Comparison of ENCODE assay signal across 7 mouse cellular contexts in genomic region chr14:102510387-102510786, GRCm38 (mm10).
DNase-seq lines count a peak whose midpoint lies in the region; ATAC-seq and TF ChIP-seq lines count a peak whose summit lies in the region.

No protein-coding gene starts in this region.

- no peak overlapping the region for H3K27ac ChIP-seq in ES-Bruce4 (ENCODE audit: insufficient read depth, low read length)
- H3K27ac ChIP-seq in spleen, adult 2 months (ENCODE audit: insufficient read depth, low read length): no peak overlapping the region

- 37% methylated on average over 4 of the region's 4 CpGs for WGBS in spleen, adult 2 months

- H3K27me3 ChIP-seq in ES-Bruce4 (ENCODE audit: control insufficient read depth, insufficient read depth, low read length, poor library complexity, severe bottlenecking): no peaks in the 10 kb centered on the region
- H3K27me3 ChIP-seq in spleen, adult 2 months (ENCODE audit: control insufficient read depth, insufficient read depth, low read length): no peaks in the 10 kb centered on the region

- TF ChIP-seq CTCF in ES-Bruce4 (IDR thresholded peaks at IDR 0.05; ENCODE audit: low read depth, low read length): peak; percentile 80
- peak; percentile 78; the same call in 1 of the 2 replicates for TF ChIP-seq CTCF in spleen, adult 2 months (IDR thresholded peaks at IDR 0.05; ENCODE audit: extremely low read depth, insufficient read depth, insufficient read length, insufficient replicate concordance)

- H3K4me1 ChIP-seq in ES-Bruce4 (ENCODE audit: control insufficient read depth, insufficient read depth, low read length): no peaks in the 10 kb centered on the region
- H3K4me1 ChIP-seq in spleen, adult 2 months (ENCODE audit: control insufficient read depth, insufficient read depth, insufficient read length): no peaks in the 10 kb centered on the region

- no peak for TF ChIP-seq EP300 in ES-Bruce4 (IDR thresholded peaks at IDR 0.05; ENCODE audit: insufficient read depth, low read depth, low read length)

- intact Hi-C loops in gastrocnemius, postnatal 36 days (cut with DNase I): no loop called here

- no peaks in the 10 kb centered on the region for H3K9me3 ChIP-seq in ES-Bruce4 (replicated peaks; ENCODE audit: control insufficient read depth, insufficient read depth, low read length, poor library complexity, severe bottlenecking)

- H3K9ac ChIP-seq in ES-Bruce4 (ENCODE audit: low read depth, poor library complexity, severe bottlenecking): no peak overlapping the region

- no peaks in the 10 kb centered on the region for H3K36me3 ChIP-seq in ES-Bruce4 (ENCODE audit: control insufficient read depth, insufficient read depth, low read length, poor library complexity, severe bottlenecking)
- no peaks in the 10 kb centered on the region for H3K36me3 ChIP-seq in spleen, adult 2 months (ENCODE audit: control insufficient read depth, insufficient read depth, low read length)

- H3K4me3 ChIP-seq in ES-Bruce4 (ENCODE audit: low read depth, low read length): no peak overlapping the region
- no peak overlapping the region for H3K4me3 ChIP-seq in spleen, adult 2 months (ENCODE audit: extremely low read depth, insufficient read depth, insufficient read length)

- TF ChIP-seq POLR2A in ES-Bruce4 (IDR thresholded peaks at IDR 0.05; ENCODE audit: insufficient read depth, low read length): no peak
- TF ChIP-seq POLR2A in spleen, adult 2 months (IDR thresholded peaks at IDR 0.05; ENCODE audit: low read depth, low read length): no peak

- ATAC-seq in megakaryocyte, adult 5-6 weeks (ENCODE audit: poor library complexity, severe bottlenecking): peak; percentile 95

- peak; percentile 48 for DNase-seq in R1 (ENCODE audit: low read depth, low spot score)
- DNase-seq in cerebellum, postnatal 14 days: peak; percentile 78 to 79
- peak; percentile 27 to 33 for DNase-seq in gastrocnemius, postnatal 36 days
- DNase-seq in layer of hippocampus, adult 9-11 months: peak; percentile 9
- DNase-seq in spleen, adult 2 months (ENCODE audit: low read depth in 1 of 2, low spot score in 2 of 2): peak in 1 of 2 experiments; percentile 32
